Mouse (Mus musculus): Measurements from ENCODE around the gene Pld6. TPM values are rescaled to one million over a fixed set of nuclear protein-coding genes. Genes with fewer than 3 reads are reported as not detected.

The Pld6 gene
- total and polyA plus RNA-seq, 3 experiments: not detected

DNA sequence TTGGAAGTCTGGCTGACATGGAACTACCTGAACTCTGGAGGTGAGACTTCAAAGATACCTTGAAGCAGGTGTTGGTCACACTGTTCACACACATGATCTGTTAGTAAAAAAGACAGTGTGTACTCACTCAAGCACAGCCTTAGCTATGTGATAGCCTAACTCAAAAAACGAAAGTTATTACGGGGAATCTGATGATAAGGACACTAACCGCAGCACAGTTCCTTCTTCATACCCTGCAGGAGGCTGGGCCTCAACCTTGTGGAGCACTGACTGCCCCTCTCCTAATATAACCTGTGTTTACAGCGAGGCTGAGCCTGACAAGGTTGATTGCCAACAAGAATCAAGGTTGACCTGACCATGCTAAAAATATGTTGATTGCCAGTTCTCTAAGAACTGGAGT is 12.9 kb downstream of the Pld6 start:
- Histone ChIP-seq H3K36me3 (replicated peaks in 1 of 2; ENCODE audit: control insufficient read depth in 1 of 2, insufficient read depth in 1 of 2, low read length in 1 of 2) (peaks cover 23 to 83% of the 10 kb centered on the region in 2 experiments), H3K9ac (ENCODE audit: insufficient read depth, low read depth) (no peak overlapping the region), H3K79me2 (replicated peaks; ENCODE audit: control insufficient read depth, extremely low read depth, insufficient read depth, poor library complexity, severe bottlenecking) (no peaks in the 10 kb centered on the region), H3K4me1 (ENCODE audit: control insufficient read depth in 1 of 2, insufficient read depth in 2 of 2) (no peaks in the 10 kb centered on the region), H3K9me3 (replicated peaks; ENCODE audit: low read length) (no peaks in the 10 kb centered on the region), H3K27me3 (replicated peaks) (no peaks in the 10 kb centered on the region), H3K4me2 (ENCODE audit: insufficient read depth, low read depth, poor library complexity, severe bottlenecking) (no peak overlapping the region), H3K27ac (ENCODE audit: insufficient read depth, low read depth) (no peak overlapping the region), H3K4me3 (replicated peaks in 1 of 3; ENCODE audit: low read depth in 2 of 3, low read length in 2 of 3, poor library complexity in 1 of 3) (no peak overlapping the region)
- no peak for DNase-seq (ENCODE audit: extremely low read depth)
- in situ Hi-C loops (cut with MboI; ENCODE audit: low pct_ligation_motif_present, low pct_unique_long_range_greater_than_20kb, low sequenced_read_pairs) (no loop called here), dilution Hi-C loops (cut with MboI; ENCODE audit: extremely low pct_ligation_motif_present, extremely low pct_unique_long_range_greater_than_20kb, low sequenced_read_pairs) (no loop called here)
- no peak for TF ChIP-seq CHD2 (IDR thresholded peaks at IDR 0.05; ENCODE audit: low read length)
- TF ChIP-seq JUND (conservative IDR thresholded peaks at IDR 0.05; ENCODE audit: low read depth, low read length): no peak
- TF ChIP-seq ZMIZ1 (IDR thresholded peaks at IDR 0.05; ENCODE audit: low read depth, low read length): no peak
- no peak for TF ChIP-seq UBTF (IDR thresholded peaks at IDR 0.05; ENCODE audit: low read depth, low read length)
- TF ChIP-seq RAD21 (IDR thresholded peaks at IDR 0.05; ENCODE audit: low read depth, low read length): no peak
- TF ChIP-seq TCF12 (IDR thresholded peaks at IDR 0.05; ENCODE audit: low read depth, low read length): no peak
- no peak for TF ChIP-seq CHD1 (IDR thresholded peaks at IDR 0.05; ENCODE audit: low read depth, low read length)
- no peak for TF ChIP-seq GABPA (IDR thresholded peaks at IDR 0.05; ENCODE audit: insufficient replicate concordance, low read depth, low read length)
- TF ChIP-seq CTCF (conservative IDR thresholded peaks at IDR 0.05 in 1 of 2, IDR thresholded peaks at IDR 0.05 in 1 of 2; ENCODE audit: low read depth in 2 of 2, low read length in 2 of 2): no peak
- no peak for TF ChIP-seq USF1 (IDR thresholded peaks at IDR 0.05; ENCODE audit: low read depth, low read length)
- TF ChIP-seq MXI1 (IDR thresholded peaks at IDR 0.05; ENCODE audit: low read depth, low read length): no peak
- no peak for TF ChIP-seq MAX (IDR thresholded peaks at IDR 0.05; ENCODE audit: low read length)
- TF ChIP-seq POLR2AphosphoS2 (IDR thresholded peaks at IDR 0.05; ENCODE audit: low read depth, low read length): no peak
- no peak for TF ChIP-seq MEF2A (IDR thresholded peaks at IDR 0.05; ENCODE audit: borderline replicate concordance, low read depth, low read length)
- TF ChIP-seq PAX5 (IDR thresholded peaks at IDR 0.05; ENCODE audit: low read length): no peak

DNA sequence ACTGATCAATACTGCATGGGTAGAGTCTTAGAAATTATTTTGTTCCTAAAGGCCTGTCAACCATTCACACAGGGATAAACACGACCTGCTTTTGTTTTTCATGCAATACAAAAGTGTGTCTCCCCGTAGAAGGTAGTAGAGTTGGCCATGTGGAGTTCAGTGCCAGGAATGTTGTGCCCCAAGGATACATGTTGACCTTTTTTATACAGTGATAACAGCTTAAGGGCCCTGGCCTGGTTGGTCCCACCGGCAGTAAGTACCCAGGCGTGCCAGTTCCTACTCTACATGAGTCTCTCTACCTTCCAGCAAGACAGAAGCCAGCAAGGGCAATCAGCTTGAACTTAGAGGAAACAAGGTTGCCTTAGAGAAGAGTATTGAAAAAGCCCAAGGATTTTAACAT is 14.5 kb downstream of the Pld6 start:
- TF ChIP-seq CHD1 (IDR thresholded peaks at IDR 0.05; ENCODE audit: low read depth, low read length) (no peak), RCOR1 (conservative IDR thresholded peaks at IDR 0.05; ENCODE audit: low read depth, low read length) (no peak), CTCF (conservative IDR thresholded peaks at IDR 0.05 in 1 of 2, IDR thresholded peaks at IDR 0.05 in 1 of 2; ENCODE audit: low read depth in 2 of 2, low read length in 2 of 2) (no peak), ETS1 (conservative IDR thresholded peaks at IDR 0.05; ENCODE audit: low read depth, low read length) (no peak), MXI1 (IDR thresholded peaks at IDR 0.05; ENCODE audit: low read depth, low read length) (no peak), JUN (IDR thresholded peaks at IDR 0.05; ENCODE audit: insufficient read depth, low read depth, low read length) (no peak), BHLHE40 (IDR thresholded peaks at IDR 0.05; ENCODE audit: low read depth, low read length) (no peak), MAFK (IDR thresholded peaks at IDR 0.05; ENCODE audit: insufficient replicate concordance, low read length) (no peak), GABPA (IDR thresholded peaks at IDR 0.05; ENCODE audit: insufficient replicate concordance, low read depth, low read length) (no peak), IRF4 (IDR thresholded peaks at IDR 0.05; ENCODE audit: low read depth, low read length) (no peak), TCF12 (IDR thresholded peaks at IDR 0.05; ENCODE audit: low read depth, low read length) (no peak), POLR2A (IDR thresholded peaks at IDR 0.05; ENCODE audit: low read depth, low read length) (no peak), ZKSCAN1 (IDR thresholded peaks at IDR 0.05; ENCODE audit: borderline replicate concordance, low read depth, low read length) (no peak), MYC (IDR thresholded peaks at IDR 0.05; ENCODE audit: low read depth, low read length) (no peak), ZC3H11A (IDR thresholded peaks at IDR 0.05; ENCODE audit: low read depth, low read length) (no peak), ZNF384 (IDR thresholded peaks at IDR 0.05; ENCODE audit: low read depth, low read length) (no peak), HCFC1 (IDR thresholded peaks at IDR 0.05; ENCODE audit: low read depth, low read length) (no peak), MAX (IDR thresholded peaks at IDR 0.05; ENCODE audit: low read length) (no peak), MEF2A (IDR thresholded peaks at IDR 0.05; ENCODE audit: borderline replicate concordance, low read depth, low read length) (no peak)
- dilution Hi-C loops (cut with MboI; ENCODE audit: extremely low pct_ligation_motif_present, extremely low pct_unique_long_range_greater_than_20kb, low sequenced_read_pairs) (no loop called here), in situ Hi-C loops (cut with MboI; ENCODE audit: low pct_ligation_motif_present, low pct_unique_long_range_greater_than_20kb, low sequenced_read_pairs) (no loop called here)
- no peak overlapping the region for H3K27ac ChIP-seq (ENCODE audit: insufficient read depth, low read depth)
- no peak for DNase-seq (ENCODE audit: extremely low read depth)
- no peak overlapping the region for H3K4me3 ChIP-seq (replicated peaks in 1 of 3; ENCODE audit: low read depth in 2 of 3, low read length in 2 of 3, poor library complexity in 1 of 3)
- no peaks in the 10 kb centered on the region for H3K9me3 ChIP-seq (replicated peaks; ENCODE audit: low read length)
- peaks cover 32 to 92% of the 10 kb centered on the region in 2 experiments for H3K36me3 ChIP-seq (replicated peaks in 1 of 2; ENCODE audit: control insufficient read depth in 1 of 2, insufficient read depth in 1 of 2, low read length in 1 of 2)
- H3K27me3 ChIP-seq (replicated peaks): no peaks in the 10 kb centered on the region
- H3K4me2 ChIP-seq (ENCODE audit: insufficient read depth, low read depth, poor library complexity, severe bottlenecking): no peak overlapping the region
- no peaks in the 10 kb centered on the region for H3K79me2 ChIP-seq (replicated peaks; ENCODE audit: control insufficient read depth, extremely low read depth, insufficient read depth, poor library complexity, severe bottlenecking)
- H3K4me1 ChIP-seq (ENCODE audit: control insufficient read depth in 1 of 2, insufficient read depth in 2 of 2): no peaks in the 10 kb centered on the region
- H3K9ac ChIP-seq (ENCODE audit: insufficient read depth, low read depth): no peak overlapping the region
